Mouse (Mus musculus): ENCODE results near the gene Hspa4l. TPM values are rescaled to one million over a fixed set of nuclear protein-coding genes. Genes with fewer than 3 reads are reported as not detected.

Gene Hspa4l
- polyA plus RNA-seq, 1 experiment from 2014 or later, result 55.1 TPM

Other genes with a start within 250 kb of the Hspa4l start
- gene Intu, start 213.2 kb upstream of the Hspa4l start, polyA plus RNA-seq (2016; fragmentation: Nextera tagmentation; extraction: Ambion mirVana), result 6.4 and 7.0 TPM in 2 replicates
- gene Slc25a31, start 35.6 kb upstream of the Hspa4l start, polyA plus RNA-seq (2016; fragmentation: Nextera tagmentation; extraction: Ambion mirVana), result 0.10 and 0.21 TPM in 2 replicates
- 77.4 and 83.2 TPM in 2 replicates for gene Plk4, start 55.5 kb downstream of the Hspa4l start, polyA plus RNA-seq (2016; fragmentation: Nextera tagmentation; extraction: Ambion mirVana)
- gene Mfsd8, start 102.4 kb downstream of the Hspa4l start, polyA plus RNA-seq (2016; fragmentation: Nextera tagmentation; extraction: Ambion mirVana), result 6.6 and 7.7 TPM in 2 replicates
- gene Abhd18, start 102.5 kb downstream of the Hspa4l start, polyA plus RNA-seq (2016; fragmentation: Nextera tagmentation; extraction: Ambion mirVana), result 6.0 and 6.4 TPM in 2 replicates
- 0.15 and 0.19 TPM in 2 replicates for gene 1700034I23Rik, start 158.0 kb downstream of the Hspa4l start, polyA plus RNA-seq (2016; fragmentation: Nextera tagmentation; extraction: Ambion mirVana)
- 1.7 and 2.0 TPM in 2 replicates for gene Larp1b, start 205.3 kb downstream of the Hspa4l start, polyA plus RNA-seq (2016; fragmentation: Nextera tagmentation; extraction: Ambion mirVana)